Mouse (Mus musculus) retina, postnatal 1 day (tissue): Measurements from ENCODE around the gene Snrk.

Source experiments
- DNase-seq: peaks from one replicate; pipeline ENCODE4 v3.0.0-alpha.2; 2012

Gene Snrk

GRCm38 (mm10) chr9:122109553-122110225, 7.4 kb upstream of the Snrk start:
- no peak for DNase-seq

GRCm38 (mm10) chr9:122110508-122110907, 6.6 kb upstream of the Snrk start:
- DNase-seq = peak; percentile 34

- no peak for DNase-seq
Measured at GRCm38 (mm10) chr9:122110921-122111320, 6.1 kb upstream of the Snrk start.

GRCm38 (mm10) chr9:122115552-122115951, 1.5 kb upstream of the Snrk start:
- DNase-seq = no peak

GRCm38 (mm10) chr9:122116359-122116758, 707 bp upstream of the Snrk start:
- DNase-seq = no peak

- peak; percentile 34 for DNase-seq
Measured at GRCm38 (mm10) chr9:122117692-122118529, 845 bp downstream of the Snrk start.

GRCm38 (mm10) chr9:122120089-122120488, 3.0 kb downstream of the Snrk start:
- peak; percentile 75 for DNase-seq

GRCm38 (mm10) chr9:122122113-122122512, 5.0 kb downstream of the Snrk start:
- DNase-seq = no peak

- DNase-seq = no peak
Measured at GRCm38 (mm10) chr9:122123181-122123580, 6.1 kb downstream of the Snrk start.

GRCm38 (mm10) chr9:122125723-122126290, 8.7 kb downstream of the Snrk start:
- peak; percentile 18 for DNase-seq

GRCm38 (mm10) chr9:122126790-122127189, 9.7 kb downstream of the Snrk start:
- no peak for DNase-seq

- no peak for DNase-seq
Measured at GRCm38 (mm10) chr9:122127271-122127785, 10.3 kb downstream of the Snrk start.

GRCm38 (mm10) chr9:122128686-122129085, 11.6 kb downstream of the Snrk start:
- no peak for DNase-seq

- DNase-seq = no peak
Measured at GRCm38 (mm10) chr9:122130666-122131065, 13.6 kb downstream of the Snrk start.

- no peak for DNase-seq
Measured at GRCm38 (mm10) chr9:122132145-122132544, 15.1 kb downstream of the Snrk start.

- no peak for DNase-seq
Measured at GRCm38 (mm10) chr9:122135095-122135884, 18.2 kb downstream of the Snrk start.

GRCm38 (mm10) chr9:122135885-122136170, 18.8 kb downstream of the Snrk start:
- no peak for DNase-seq

GRCm38 (mm10) chr9:122137960-122138359, 20.9 kb downstream of the Snrk start:
- DNase-seq = no peak

- DNase-seq = no peak
Measured at GRCm38 (mm10) chr9:122138371-122139029, 21.4 kb downstream of the Snrk start.

GRCm38 (mm10) chr9:122139236-122139635, 22.2 kb downstream of the Snrk start:
- no peak for DNase-seq

- DNase-seq = no peak
Measured at GRCm38 (mm10) chr9:122143219-122143618, 26.2 kb downstream of the Snrk start.

GRCm38 (mm10) chr9:122144776-122145175, 27.7 kb downstream of the Snrk start:
- DNase-seq = no peak
